Mouse (Mus musculus) CD8-positive naive resting alpha-beta T cell, adult 2 months (primary cell): ENCODE results near the gene Mcfd2.

ENCODE experiments used
- DNase-seq, 2 experiments: peaks; one replicate each; pipeline ENCODE4 v3.0.0; 2022; ENCODE audit warnings: low read depth in 2 of 2, low spot score in 2 of 2

The Mcfd2 gene

GRCm38 (mm10) chr17:87289367-87289766 is 23.6 kb upstream of the Mcfd2 start:
- DNase-seq = no peak

- DNase-seq = no peak
These were observed 22.4 kb upstream of the Mcfd2 start for GRCm38 (mm10) chr17:87288131-87288530.

GRCm38 (mm10) chr17:87287197-87287777 is 21.6 kb upstream of the Mcfd2 start:
- DNase-seq = no peak

- DNase-seq = peak in 1 of 2 experiments; percentile 24
These were observed 20.9 kb upstream of the Mcfd2 start for GRCm38 (mm10) chr17:87286481-87287143.

GRCm38 (mm10) chr17:87285731-87286465 is 20.2 kb upstream of the Mcfd2 start:
- DNase-seq = peak; percentile 36 to 42

- DNase-seq = no peak
These were observed 18.8 kb upstream of the Mcfd2 start for GRCm38 (mm10) chr17:87284482-87285040.

GRCm38 (mm10) chr17:87283755-87284481 is 18.2 kb upstream of the Mcfd2 start:
- peak; percentile 41 to 50 for DNase-seq

- peak; percentile 66 to 70 for DNase-seq
These were observed 17.5 kb upstream of the Mcfd2 start for GRCm38 (mm10) chr17:87283055-87283754.

GRCm38 (mm10) chr17:87282706-87283053 is 16.9 kb upstream of the Mcfd2 start, which contains the start of gene Ttc7:
Ttc7 (plus strand) TSS chr17:87282886.
- DNase-seq = peak; percentile 95 to 96

GRCm38 (mm10) chr17:87282007-87282705 is 16.4 kb upstream of the Mcfd2 start:
- peak; percentile 64 to 77 for DNase-seq

- DNase-seq = no peak
These were observed 9.9 kb upstream of the Mcfd2 start for GRCm38 (mm10) chr17:87275363-87276341.

GRCm38 (mm10) chr17:87269454-87269853 is 3.7 kb upstream of the Mcfd2 start:
- DNase-seq = no peak

- no peak for DNase-seq
These were observed 576 bp downstream of the Mcfd2 start for GRCm38 (mm10) chr17:87264927-87265791.

- DNase-seq = no peak
These were observed 1.5 kb downstream of the Mcfd2 start for GRCm38 (mm10) chr17:87264054-87264830.

GRCm38 (mm10) chr17:87263401-87263800 is 2.3 kb downstream of the Mcfd2 start:
- no peak for DNase-seq

GRCm38 (mm10) chr17:87255672-87256071 is 10.1 kb downstream of the Mcfd2 start:
- DNase-seq = no peak

GRCm38 (mm10) chr17:87254384-87254783 is 11.4 kb downstream of the Mcfd2 start:
- DNase-seq = no peak
